Mouse (Mus musculus) heart, adult 2 months (tissue): ENCODE measurements at regions not wholly inside any gene's neighbourhood (a gene's known extent, or its start where the extent isn't known, plus 50 kb on each side); places are given as distances from the start of the nearest gene placed in this dataset.

Source experiments
- CTCF ChIP-seq: fragments of 200-600 bp; IDR thresholded peaks from 2 replicates; pipeline ENCODE4 v1.8.1; 2022; ENCODE audit warnings: antibody characterized with exemption, mild to moderate bottlenecking, moderate library complexity
- EP300 ChIP-seq: fragments of 200-500 bp; IDR thresholded peaks from 2 replicates; pipeline ENCODE4 v1.6.1; 2011; ENCODE audit warnings: low read depth, low read length, control low read depth; ENCODE audit not compliant: insufficient read depth
- POLR2A ChIP-seq: fragments of 200-500 bp; IDR thresholded peaks from 2 replicates; pipeline ENCODE4 v1.6.1; 2011; ENCODE audit warnings: mild to moderate bottlenecking, low read depth, low read length, control low read depth; ENCODE audit not compliant: insufficient read depth

DNA sequence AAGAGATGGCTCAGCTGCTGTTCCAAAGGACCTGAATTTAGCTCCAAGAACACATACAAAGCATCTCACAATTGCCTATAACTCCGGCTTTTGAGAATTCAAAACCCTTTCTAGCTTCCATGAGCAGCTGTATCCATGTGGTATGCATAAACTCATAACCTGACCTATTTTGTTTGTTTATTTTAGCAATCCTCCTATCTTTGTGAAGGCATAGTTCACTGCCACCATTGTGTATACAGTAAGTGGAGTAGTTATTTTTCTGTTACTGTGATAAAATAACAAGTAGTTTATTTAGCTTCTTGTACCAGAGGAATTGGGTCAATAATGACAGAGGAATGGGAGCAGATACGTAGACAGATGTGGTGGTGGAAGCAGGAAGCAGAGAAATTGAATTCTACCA is 941.8 kb upstream of the Ddx18 start:
- TF ChIP-seq CTCF (no peak), POLR2A (no peak), EP300 (no peak)
